In genomic region chr13:109342469-109342868, GRCm38 (mm10) we compare ENCODE assay signal across 28 mouse cellular contexts.
A peak's percentile ranks its signal among the peaks of the same experiment; 100 is the strongest.
DNase-seq lines count a peak whose midpoint lies in the region; ATAC-seq and TF ChIP-seq lines count a peak whose summit lies in the region.
"Had no signal": no experiment of that assay in that cellular context is flagged by ENCODE, and none has a peak within 500 bp of the region (broad histone marks: within the 10 kb centered on the region; RNA-seq: fewer than 3 reads in every experiment).

No protein-coding gene starts in this region.

- H3K4me1 ChIP-seq in lung, embryonic 14.5 days (ENCODE audit: insufficient read depth): no peaks in the 10 kb centered on the region
- H3K4me1 ChIP-seq: limb, embryonic 13.5 days; stomach, embryonic 15.5 days had no signal

- TF ChIP-seq CTCF in lung, embryonic 14.5 days (IDR thresholded peaks at IDR 0.05; ENCODE audit: low read depth): no peak

- H3K4me3 ChIP-seq in lung, embryonic 14.5 days (ENCODE audit: low read depth, low read length): no peak overlapping the region
- H3K4me3 ChIP-seq: forebrain, embryonic 13.5 days; hindbrain, embryonic 12.5 days; left cerebral cortex, adult 2 months; limb, embryonic 13.5 days; neural tube, embryonic 15.5 days; stomach, embryonic 15.5 days had no signal

- no peaks in the 10 kb centered on the region for H3K9me3 ChIP-seq in lung, embryonic 14.5 days (ENCODE audit: low read depth, low read length)
- H3K9me3 ChIP-seq: forebrain, embryonic 13.5 days; G1E; hindbrain, embryonic 12.5 days; limb, embryonic 13.5 days; neural tube, embryonic 15.5 days; stomach, embryonic 15.5 days had no signal

- peak; percentile 35; the same call in 1 of the 2 replicates for ATAC-seq in lung, embryonic 14.5 days (ENCODE audit: insufficient read depth)
- ATAC-seq in granulocyte monocyte progenitor cell, adult 5-6 weeks (replicated peaks; ENCODE audit: poor library complexity, severe bottlenecking): peak; percentile 89
- ATAC-seq: forebrain, embryonic 13.5 days; intestine, postnatal 0 days had no signal

- peak; percentile 39 for DNase-seq in lung, embryonic 14.5 days
- no peak for DNase-seq in lung, postnatal 36 days
- DNase-seq in 416B (ENCODE audit: low read depth): peak; percentile 75
- DNase-seq in NIH3T3 (ENCODE audit: low read depth): peak; percentile 37
- DNase-seq in right cerebral cortex, adult 18-20 months: no peak
- DNase-seq in frontal cortex, postnatal 25 days (ENCODE audit: low spot score in 2 of 2): no peak
- DNase-seq in cerebellum, postnatal 10 days: no peak
- DNase-seq: adrenal gland, adult 2 months; cerebellum, adult 8-10 months; cerebellum, postnatal 36 days; gastrocnemius, postnatal 25 days; heart, adult 18-20 months; heart, postnatal 36 days; kidney, postnatal 14 days; lung, postnatal 14 days; right cerebral cortex, postnatal 25 days; thymus, postnatal 14 days had no signal

- H3K27me3 ChIP-seq in lung, embryonic 14.5 days (ENCODE audit: insufficient read depth, low read length): no peaks in the 10 kb centered on the region
- H3K27me3 ChIP-seq: forebrain, embryonic 13.5 days; hindbrain, embryonic 12.5 days; limb, embryonic 13.5 days; neural tube, embryonic 15.5 days; stomach, embryonic 15.5 days had no signal

- WGBS in lung, embryonic 14.5 days: 29% methylated on average over 6 of the region's 6 CpGs

- no peak overlapping the region for H3K27ac ChIP-seq in lung, embryonic 14.5 days (ENCODE audit: low read depth)
- H3K27ac ChIP-seq: forebrain, embryonic 13.5 days; hindbrain, embryonic 12.5 days; left cerebral cortex, adult 2 months; limb, embryonic 13.5 days; liver, embryonic 14.5 days; neural tube, embryonic 15.5 days; stomach, embryonic 15.5 days had no signal

- H3K4me2 ChIP-seq in lung, embryonic 14.5 days: no peak overlapping the region
- H3K4me2 ChIP-seq: forebrain, embryonic 13.5 days; heart, embryonic 11.5 days; hindbrain, embryonic 12.5 days; limb, embryonic 13.5 days; neural tube, embryonic 15.5 days; stomach, embryonic 15.5 days had no signal

- H3K9ac ChIP-seq in lung, embryonic 14.5 days: no peak overlapping the region
- H3K9ac ChIP-seq: forebrain, embryonic 13.5 days; hindbrain, embryonic 12.5 days; limb, embryonic 13.5 days; liver, embryonic 14.5 days; neural tube, embryonic 15.5 days; stomach, embryonic 15.5 days had no signal

- H3K36me3 ChIP-seq in lung, embryonic 14.5 days (ENCODE audit: insufficient read depth): no peaks in the 10 kb centered on the region
- H3K36me3 ChIP-seq: G1E; hindbrain, embryonic 12.5 days; limb, embryonic 13.5 days; neural tube, embryonic 15.5 days; stomach, embryonic 15.5 days had no signal

Comparison
In these comparisons a context has a peak if more than half of its experiments do, and no peak if none do; other contexts are left out.
1. DNase-seq: peak in lung, embryonic 14.5 days (single experiment), 416B (single experiment) and NIH3T3 (single experiment); none in lung, postnatal 36 days (single experiment), right cerebral cortex, adult 18-20 months (single experiment), frontal cortex, postnatal 25 days (0 of 2) and cerebellum, postnatal 10 days (0 of 2).